Mouse (Mus musculus) liver, embryonic 14.5 days (tissue): ENCODE measurements around the gene Rps2.

ENCODE experiments used
- CTCF ChIP-seq: IDR thresholded peaks from 2 replicates; pipeline ENCODE4 v1.5.1; 2016; ENCODE audit warnings: antibody characterized with exemption, low read depth, control low read depth
- EP300 ChIP-seq: IDR thresholded peaks from 2 replicates; pipeline ENCODE4 v1.6.1; 2016; ENCODE audit warnings: antibody characterized with exemption, low read depth

GRCm38 (mm10) chr17:24735446-24735845, 17.5 kb downstream of the Rps2 start:
- no peak for TF ChIP-seq CTCF
- TF ChIP-seq EP300: no peak
